Mouse (Mus musculus) layer of hippocampus, adult 8-10 months (tissue): ENCODE measurements around the gene Fmo9. TPM values are rescaled to one million over a fixed set of nuclear protein-coding genes. Genes with fewer than 3 reads are reported as not detected.

Experiments used
- DNase-seq, 2 experiments: peaks; one replicate each; pipeline ENCODE4 v3.0.0; 2022; ENCODE audit warnings: low spot score in 2 of 2
- microRNA-seq, 2 experiments: library from miRNA; unstranded; fragments of <30 nt; microRNA quantifications; one replicate each; pipeline ENCODE4 v1.2.0; 2022
- total RNA-seq, 4 experiments: library from RNA; stranded (reverse); gene quantifications; 2 replicates each; pipeline ENCODE4 v1.2.4; 2022

Fmo9 gene
- total RNA-seq = not detected

- no peak for DNase-seq
These were observed at the start of gene Fmo9 for GRCm38 (mm10) chr1:166681745-166682144. Gene Fmo9, minus strand, starts transcription at chr1:166681845.

DNA sequence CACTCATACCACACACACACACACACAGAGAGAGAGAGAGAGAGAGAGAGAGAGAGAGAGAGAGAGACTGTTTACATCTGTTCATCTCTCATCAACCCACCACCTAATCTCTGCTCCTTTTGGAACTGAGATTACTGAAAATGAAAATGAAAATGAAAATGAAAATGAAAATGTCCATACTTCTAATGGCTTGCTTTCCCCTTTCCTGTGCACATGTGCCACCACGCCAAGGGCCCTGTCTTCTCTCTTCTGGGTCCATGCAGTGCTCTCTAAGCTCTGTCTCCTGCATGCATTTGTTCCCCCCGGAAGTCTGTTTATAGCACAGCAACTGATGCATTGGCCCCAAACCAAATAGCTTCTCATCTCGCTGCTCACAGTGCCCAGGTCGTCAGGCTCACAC is 49.2 kb upstream of the Fmo9 start:
- no peak for DNase-seq

DNA sequence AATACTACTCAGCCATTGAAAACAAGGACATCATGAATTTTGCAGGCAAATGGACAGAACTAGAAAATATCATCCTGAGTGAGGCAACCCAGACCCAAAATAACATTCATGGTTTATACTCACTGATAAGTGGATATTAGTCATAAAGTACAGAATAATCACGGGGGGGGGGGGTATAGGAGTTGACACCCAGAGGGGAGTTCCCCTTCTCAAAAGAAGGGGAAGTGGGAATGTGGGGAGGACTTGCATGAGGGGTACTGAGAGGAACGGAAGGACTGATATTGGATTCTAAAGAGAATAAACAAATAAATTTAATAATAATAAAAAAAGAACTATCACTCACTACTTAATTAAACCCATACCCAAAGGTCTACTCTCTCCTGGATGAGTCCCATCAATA is 48.6 kb upstream of the Fmo9 start:
- no peak for DNase-seq

DNA sequence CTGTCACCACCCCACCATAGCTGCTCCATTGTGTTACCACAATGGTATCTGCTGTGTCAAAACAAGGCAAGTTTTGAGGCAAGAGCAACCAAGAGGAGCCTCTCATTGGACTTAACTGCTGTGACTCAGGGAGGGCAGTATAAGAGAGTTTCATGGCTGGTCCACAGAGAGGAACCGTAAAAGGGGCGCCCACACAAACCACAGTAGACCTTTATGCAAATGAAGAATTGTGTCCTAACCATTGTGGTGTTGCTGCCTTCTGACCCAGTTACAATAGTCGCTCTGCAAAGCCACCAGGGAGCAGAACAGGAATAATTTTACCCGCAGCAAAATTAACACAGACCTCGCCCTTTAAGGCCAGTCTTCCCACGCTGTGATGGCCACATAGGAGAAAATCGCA is 29.2 kb upstream of the Fmo9 start:
- DNase-seq = no peak

- DNase-seq = no peak
These were observed 20.7 kb upstream of the Fmo9 start for GRCm38 (mm10) chr1:166702270-166702912.

- DNase-seq = no peak
These were observed 12.4 kb downstream of the Fmo9 start for GRCm38 (mm10) chr1:166669264-166669663.

GRCm38 (mm10) chr1:166660800-166661199 is 20.8 kb downstream of the Fmo9 start:
- DNase-seq = no peak

DNA sequence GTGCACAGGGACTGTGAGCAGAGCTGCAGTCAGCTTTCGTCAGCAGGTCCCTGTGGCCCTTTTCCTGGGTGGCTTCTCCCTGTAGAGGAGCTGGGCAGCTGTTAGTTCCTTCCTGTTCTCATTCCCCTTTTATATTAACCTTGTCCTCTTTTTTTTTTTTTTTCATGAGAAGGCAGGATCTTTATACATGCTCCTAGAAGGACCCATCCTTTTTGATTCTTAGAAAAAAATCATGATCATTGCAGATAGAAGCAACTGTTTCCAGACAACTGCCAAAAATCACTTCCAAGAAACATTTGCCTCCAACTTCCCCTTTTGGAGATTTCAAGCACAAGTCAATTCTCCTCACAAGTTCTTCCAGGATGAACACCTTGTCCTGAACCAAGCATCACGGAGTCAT is 34.1 kb downstream of the Fmo9 start, which contains the start of gene Gm4847:
Gene Gm4847 (minus strand): TSS at position 101 of the 400 bp plus-strand sequence.
- DNase-seq = no peak

Small RNAs within 50 kb of the gene (microRNA-seq; reads per million reads assigned to microRNA genes)
- gene Gm22992 = 0 reads per million in 2 experiments

Other genes with a start within 250 kb of the Fmo9 start
- gene Gm4846, start 184.3 kb downstream of the Fmo9 start, total RNA-seq = not detected
- gene Gm4847, start 34.2 kb downstream of the Fmo9 start, total RNA-seq = not detected